Mouse (Mus musculus) adrenal gland, postnatal 10 days (tissue): ENCODE measurements around the gene Arhgap23. TPM values are rescaled to one million over a fixed set of nuclear protein-coding genes. Genes with fewer than 3 reads are reported as not detected.

Experiments used
- DNase-seq: peaks from one replicate; pipeline ENCODE4 v3.0.0; 2021; ENCODE audit warnings: mixed read lengths
- total RNA-seq, 2 experiments: library from RNA; stranded (reverse); gene quantifications; 2 replicates each; pipeline ENCODE4 v1.2.3; 2021

The Arhgap23 gene
- total RNA-seq, 2 experiments from 2014 or later = 30.9 to 32.3 TPM

GRCm38 (mm10) chr11:97505784-97506183 lies 90.5 kb downstream of the Arhgap23 start:
- no peak for DNase-seq

- no peak for DNase-seq
Observed at GRCm38 (mm10) chr11:97506331-97506730, 91.0 kb downstream of the Arhgap23 start.

- DNase-seq = no peak
Observed at GRCm38 (mm10) chr11:97508198-97508597, 92.9 kb downstream of the Arhgap23 start.

GRCm38 (mm10) chr11:97509058-97509457 lies 93.7 kb downstream of the Arhgap23 start:
- DNase-seq = no peak

- no peak for DNase-seq
Observed at GRCm38 (mm10) chr11:97509715-97510485, 94.6 kb downstream of the Arhgap23 start.

- DNase-seq = peak; percentile 86
Observed at GRCm38 (mm10) chr11:97510966-97511660, 95.8 kb downstream of the Arhgap23 start.

- DNase-seq = peak; percentile 47
Observed at GRCm38 (mm10) chr11:97511661-97512369, 96.5 kb downstream of the Arhgap23 start.

- no peak for DNase-seq
Observed at GRCm38 (mm10) chr11:97512511-97512910, 97.2 kb downstream of the Arhgap23 start.

- DNase-seq = no peak
Observed at GRCm38 (mm10) chr11:97513066-97513465, 97.7 kb downstream of the Arhgap23 start.

GRCm38 (mm10) chr11:97520541-97520940 lies 105.2 kb downstream of the Arhgap23 start:
- DNase-seq = no peak

GRCm38 (mm10) chr11:97521741-97522474 lies 106.6 kb downstream of the Arhgap23 start:
- DNase-seq = no peak

GRCm38 (mm10) chr11:97523107-97523506 lies 107.8 kb downstream of the Arhgap23 start:
- peak; percentile 35 for DNase-seq

- DNase-seq = peak; percentile 82
Observed at GRCm38 (mm10) chr11:97523827-97524261, 108.5 kb downstream of the Arhgap23 start.

GRCm38 (mm10) chr11:97524306-97524705 lies 109.0 kb downstream of the Arhgap23 start:
- DNase-seq = no peak

GRCm38 (mm10) chr11:97525313-97525712 lies 110.0 kb downstream of the Arhgap23 start:
- DNase-seq = peak; percentile 82

GRCm38 (mm10) chr11:97528282-97528808 lies 113.0 kb downstream of the Arhgap23 start:
- no peak for DNase-seq

GRCm38 (mm10) chr11:97530069-97530468 lies 114.7 kb downstream of the Arhgap23 start:
- DNase-seq = no peak

- DNase-seq = no peak
Observed at GRCm38 (mm10) chr11:97530961-97531360, 115.6 kb downstream of the Arhgap23 start.

- DNase-seq = peak; percentile 95
Observed at GRCm38 (mm10) chr11:97531381-97532260, 116.3 kb downstream of the Arhgap23 start.

GRCm38 (mm10) chr11:97532354-97532753 lies 117.0 kb downstream of the Arhgap23 start:
- DNase-seq = no peak
